Mouse (Mus musculus) G1E (cell line): ENCODE results near the gene Son.

ENCODE experiments used
- CTCF ChIP-seq: IDR thresholded peaks from 2 replicates; pipeline ENCODE4 v1.5.1; 2012; ENCODE audit warnings: low read depth, low read length, inconsistent platforms, mixed read lengths
- GATA1 ChIP-seq: IDR thresholded peaks from 2 replicates; pipeline ENCODE4 v1.6.1; 2012; ENCODE audit warnings: borderline replicate concordance, low read length, inconsistent platforms, mixed read lengths
- GATA2 ChIP-seq: IDR thresholded peaks from 2 replicates; pipeline ENCODE4 v1.6.1; 2012; ENCODE audit warnings: low read depth, low read length, inconsistent platforms, borderline replicate concordance
- POLR2AphosphoS5 ChIP-seq: IDR thresholded peaks from 2 replicates; pipeline ENCODE4 v1.6.1; 2012; ENCODE audit warnings: low read depth, low read length, inconsistent platforms; ENCODE audit not compliant: insufficient replicate concordance
- TAL1 ChIP-seq: conservative IDR thresholded peaks from 2 replicates; pipeline ENCODE4 v1.6.1; 2012; ENCODE audit warnings: low read depth, low read length, inconsistent platforms, mixed read lengths

DNA sequence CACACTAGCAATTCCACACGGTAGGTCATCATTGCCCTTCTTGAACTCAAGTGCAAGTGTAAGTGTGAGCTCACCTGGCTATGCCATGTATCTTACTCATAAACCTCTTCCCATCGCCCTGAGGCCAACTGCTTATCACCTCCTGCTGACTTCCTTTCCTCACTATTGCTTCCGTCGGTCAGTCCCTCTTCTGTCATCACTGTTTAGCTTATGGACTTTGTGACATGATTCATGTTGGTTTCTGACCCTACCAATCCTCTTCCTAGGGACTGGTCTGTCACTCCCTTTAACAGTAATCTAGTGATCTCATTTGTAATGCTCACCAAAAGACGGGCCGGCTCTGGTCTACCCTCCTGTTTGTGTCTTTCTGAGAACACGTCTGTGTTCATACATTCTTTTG, 62.9 kb downstream of the Son start:
- no peak for TF ChIP-seq CTCF
- no peak for TF ChIP-seq TAL1
- no peak for TF ChIP-seq GATA2
- no peak for TF ChIP-seq GATA1
- TF ChIP-seq POLR2AphosphoS5, result no peak
